Mouse (Mus musculus): ENCODE measurements around the gene Wtap. TPM values are rescaled to one million over a fixed set of nuclear protein-coding genes. Genes with fewer than 3 reads are reported as not detected.
"Not testable (repeated sequence)": the region's sequence is repeated elsewhere in the genome, so short reads cannot be mapped to it uniquely, and the experiment has no call there.

The Wtap gene
- total RNA-seq, 2 experiments from 2014 or later: 35.3 to 42.6 TPM

DNA sequence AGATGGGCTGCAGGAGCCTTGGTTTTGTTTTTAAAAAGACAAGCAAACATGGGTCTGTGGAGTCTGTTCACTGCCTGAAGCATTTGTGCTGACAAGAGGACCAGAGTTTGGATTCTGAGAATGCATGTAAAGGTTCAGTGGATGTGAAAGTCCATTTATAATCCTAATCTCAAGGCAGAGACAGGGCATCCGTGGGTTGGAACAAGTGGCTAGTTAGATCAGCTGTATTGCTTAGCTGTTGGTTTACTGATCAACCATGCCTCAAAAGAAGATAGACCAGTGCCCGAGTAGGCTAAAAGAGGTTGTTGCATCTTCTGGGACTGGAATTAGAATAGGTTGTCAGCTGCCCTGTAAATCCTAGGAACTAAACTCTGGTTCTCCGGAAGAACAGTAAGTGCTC lies 30.5 kb downstream of the Wtap start:
- no peak for DNase-seq

DNA sequence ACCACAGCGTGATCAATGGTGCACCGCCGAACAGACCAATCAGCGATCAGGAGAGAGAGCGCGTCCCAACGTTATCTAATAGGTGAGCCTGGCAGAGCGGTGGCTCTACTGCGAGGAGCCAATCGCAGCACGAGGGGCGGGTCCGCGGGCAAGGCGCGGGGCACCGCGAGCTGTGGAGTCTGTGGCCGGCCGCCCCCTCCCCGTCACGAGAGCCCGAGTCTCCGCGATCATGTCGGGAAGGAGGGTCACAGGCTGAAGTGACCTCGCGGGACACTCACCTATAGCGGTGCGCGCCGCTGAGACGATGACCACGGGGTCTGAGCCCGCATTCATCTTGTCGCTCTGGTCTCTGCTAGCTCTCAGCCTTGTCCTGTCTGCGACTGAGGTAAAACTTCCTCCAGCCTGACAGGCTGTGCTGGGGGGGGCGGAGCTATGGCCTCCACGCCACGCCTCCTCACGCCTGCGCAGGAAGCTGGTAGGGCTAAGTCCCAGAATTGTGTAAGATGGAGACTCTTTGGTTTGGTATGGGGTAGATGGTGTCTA lies 33.6 kb downstream of the Wtap start, which contains the start of gene Acat2:
Gene Acat2, minus strand, starts transcription at position 417 of the 543 bp plus-strand sequence.
- peak; percentile 90 for DNase-seq

DNA sequence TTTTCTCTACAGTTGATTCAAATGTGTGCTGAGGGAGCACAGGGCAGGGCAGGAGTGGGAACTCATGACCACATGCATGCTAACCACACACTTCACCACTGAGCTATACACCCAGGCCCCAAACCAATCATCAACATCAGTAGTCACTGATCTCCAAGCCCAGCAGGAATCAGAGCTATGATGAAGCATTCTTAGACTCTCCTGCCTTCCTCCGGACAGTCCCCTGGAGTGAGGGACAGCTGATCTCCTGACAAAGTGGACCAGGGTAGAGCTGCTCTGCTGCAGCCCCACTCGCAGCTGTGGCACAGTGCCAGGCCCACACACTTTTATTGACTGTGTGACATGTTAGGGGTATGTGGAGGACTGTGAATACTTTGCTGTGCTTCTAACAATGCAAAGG lies 34.6 kb downstream of the Wtap start:
- not testable (repeated sequence) for DNase-seq

DNA sequence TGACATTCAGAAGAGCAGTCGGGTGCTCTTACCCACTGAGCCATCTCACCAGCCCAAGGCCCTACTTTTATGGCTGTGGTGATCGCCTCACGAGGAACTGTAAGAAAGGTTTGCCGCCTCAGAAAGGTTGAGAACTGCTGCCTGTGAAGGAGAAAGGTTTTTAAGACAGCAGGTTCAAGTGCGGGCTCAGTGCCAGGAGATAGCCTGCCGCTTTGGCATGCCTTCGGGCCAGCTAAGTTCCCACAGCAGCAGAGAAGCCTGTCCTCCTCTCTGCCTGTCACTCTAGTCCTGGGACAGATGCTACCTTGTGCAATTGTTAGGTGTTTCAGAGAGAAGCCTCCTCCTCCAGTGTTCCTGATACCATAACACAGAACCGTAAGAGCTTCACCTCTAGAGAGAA lies 37.3 kb downstream of the Wtap start:
- DNase-seq: no peak

DNA sequence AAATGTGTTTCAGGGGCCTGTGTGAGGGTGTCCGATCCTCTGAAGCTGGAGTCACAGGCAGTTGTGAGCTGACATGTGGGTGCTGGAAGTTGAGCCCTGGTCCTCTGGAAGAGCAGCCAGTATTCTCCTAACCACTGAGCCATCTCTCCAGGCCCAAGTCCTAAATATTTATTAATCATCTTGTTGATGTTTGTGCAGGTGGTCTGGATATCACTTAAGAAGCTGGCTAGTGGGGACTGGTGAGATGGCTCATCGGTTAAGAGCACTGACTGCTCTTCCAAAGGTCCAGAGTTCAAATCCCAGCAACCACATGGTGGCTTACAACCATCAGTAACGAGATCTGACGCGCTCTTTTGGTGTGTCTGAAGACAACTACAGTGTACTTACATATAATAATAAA lies 44.3 kb downstream of the Wtap start:
- no peak for DNase-seq

DNA sequence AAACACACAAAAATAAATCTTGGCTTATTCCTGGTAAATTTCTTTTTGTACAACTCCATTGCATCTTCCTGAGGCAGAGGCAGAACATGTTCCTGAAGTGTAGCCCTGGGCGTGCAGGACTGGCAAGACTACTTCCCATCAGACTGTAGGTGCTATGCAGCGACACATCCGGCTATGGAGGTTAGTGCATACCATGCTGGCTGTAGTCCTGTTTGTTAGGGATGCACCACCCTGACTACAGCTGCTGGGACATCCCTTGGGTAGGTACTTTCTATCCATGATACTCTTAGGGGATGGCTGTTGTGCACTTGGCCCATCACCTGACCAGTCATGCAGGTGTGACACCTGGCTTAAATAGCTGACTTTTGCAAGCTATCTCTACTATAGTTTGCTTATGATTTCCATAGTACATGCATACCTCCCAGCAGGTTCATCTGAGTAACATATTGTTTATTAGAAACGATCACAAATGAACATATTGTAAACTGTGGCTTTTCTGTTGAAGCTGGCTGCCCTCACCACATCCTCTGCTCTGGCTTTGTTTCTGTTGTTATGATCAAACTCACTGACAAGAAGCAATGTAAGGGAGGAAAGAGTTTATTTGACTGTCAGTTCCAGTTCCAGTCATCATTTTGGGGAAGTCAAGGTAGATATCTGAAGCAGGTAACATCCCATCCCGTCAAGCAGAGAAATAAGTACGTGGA lies 51.4 kb downstream of the Wtap start:
- no peak for DNase-seq

DNA sequence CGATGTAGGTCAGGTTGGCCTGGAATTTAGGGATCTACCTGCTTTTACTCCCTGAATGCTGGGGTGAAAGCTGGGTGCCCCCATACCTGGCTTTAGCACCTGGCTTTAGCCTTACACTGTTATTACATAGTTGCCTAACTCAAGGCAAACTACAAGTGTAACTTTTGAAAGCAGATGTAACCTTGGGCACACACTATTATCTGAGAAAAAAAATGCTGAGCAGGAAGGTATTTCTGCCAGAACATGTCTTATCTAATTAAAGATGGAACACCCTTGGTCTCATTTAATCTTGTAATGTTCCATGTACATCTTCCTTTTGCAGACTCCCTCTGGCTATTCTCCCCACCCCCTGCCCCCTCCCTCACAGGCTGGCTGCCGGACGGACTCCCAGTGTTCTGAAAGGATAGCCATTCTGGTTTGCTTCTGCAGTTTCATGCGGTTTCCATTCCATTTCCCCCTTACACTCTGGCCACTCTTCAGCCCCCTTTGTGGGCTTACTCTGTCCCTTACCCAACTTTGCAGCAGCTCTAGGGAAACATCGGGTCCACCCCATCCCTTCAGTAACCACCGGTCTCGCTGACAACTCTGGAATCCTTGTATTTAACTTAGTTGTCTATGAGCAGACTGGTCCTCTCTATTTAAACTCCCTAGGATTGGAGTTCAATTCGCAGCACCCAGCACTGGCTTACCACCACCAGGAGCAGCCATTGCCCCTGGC lies 52.3 kb downstream of the Wtap start:
- no peak for DNase-seq

DNA sequence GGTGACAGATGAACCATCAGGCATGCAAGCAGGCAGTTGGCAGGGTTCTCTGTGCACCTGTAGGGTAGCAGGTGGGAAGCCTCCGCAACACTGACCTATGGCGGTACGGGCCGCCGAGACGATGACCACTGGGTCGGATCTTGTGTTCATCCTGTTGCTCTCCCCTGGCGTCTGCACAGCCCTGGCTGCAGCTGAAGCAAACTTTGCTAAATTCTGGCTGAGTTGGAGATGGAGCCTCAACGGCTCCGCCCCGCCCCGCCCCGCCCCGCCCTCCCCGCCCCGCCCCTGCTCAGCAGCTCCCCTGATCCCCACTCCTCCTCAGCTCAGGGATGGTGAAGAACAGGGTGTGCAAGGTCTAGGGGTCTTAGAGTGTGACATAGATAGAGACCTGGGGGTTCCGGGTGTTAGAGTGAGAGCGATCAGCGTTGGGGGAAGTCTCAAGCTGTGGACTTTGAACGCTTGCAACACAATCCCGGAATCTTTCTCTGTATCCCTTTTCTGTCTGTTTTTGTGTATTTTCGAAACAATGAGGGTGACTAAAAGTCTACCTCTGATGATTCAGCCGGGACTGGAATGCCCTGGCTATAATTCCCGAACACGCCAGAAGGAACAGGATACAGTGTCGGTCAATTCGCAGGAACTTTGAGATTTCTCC lies 53.7 kb downstream of the Wtap start, which contains the start of gene Acat3:
Gene Acat3, minus strand, starts transcription at position 450 of the 655 bp plus-strand sequence.
- DNase-seq: no peak

DNA sequence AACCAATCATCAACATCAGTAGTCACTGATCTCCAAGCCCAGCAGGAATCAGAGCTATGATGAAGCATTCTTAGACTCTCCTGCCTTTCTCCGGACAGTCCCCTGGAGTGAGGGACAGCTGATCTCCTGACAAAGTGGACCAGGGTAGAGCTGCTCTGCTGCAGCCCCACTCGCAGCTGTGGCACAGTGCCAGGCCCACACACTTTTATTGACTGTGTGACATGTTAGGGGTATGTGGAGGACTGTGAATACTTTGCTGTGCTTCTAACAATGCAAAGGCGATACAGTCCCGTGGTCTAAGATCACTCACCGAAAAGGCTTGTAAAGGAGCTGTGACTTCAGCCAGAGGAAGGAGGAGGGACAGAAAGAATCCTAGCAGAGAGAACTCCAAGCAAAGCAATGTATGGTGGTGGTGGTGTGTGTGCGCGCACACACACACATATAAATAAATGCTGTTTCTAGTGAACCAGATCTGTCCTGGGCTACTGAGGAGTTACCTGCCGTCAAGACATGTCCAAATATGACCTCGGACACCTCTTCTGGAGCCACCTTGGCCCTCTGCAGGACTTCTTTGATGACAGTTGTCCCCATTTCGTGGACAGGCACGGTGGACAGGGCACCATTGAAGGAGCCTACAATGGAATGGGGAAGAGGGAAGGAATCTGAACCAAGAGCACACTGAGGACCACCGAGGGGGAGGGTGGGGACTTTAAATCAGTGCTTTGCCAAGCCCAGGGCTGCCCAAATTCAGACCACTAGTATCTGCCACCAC lies 54.4 kb downstream of the Wtap start:
- not testable (repeated sequence) for DNase-seq

DNA sequence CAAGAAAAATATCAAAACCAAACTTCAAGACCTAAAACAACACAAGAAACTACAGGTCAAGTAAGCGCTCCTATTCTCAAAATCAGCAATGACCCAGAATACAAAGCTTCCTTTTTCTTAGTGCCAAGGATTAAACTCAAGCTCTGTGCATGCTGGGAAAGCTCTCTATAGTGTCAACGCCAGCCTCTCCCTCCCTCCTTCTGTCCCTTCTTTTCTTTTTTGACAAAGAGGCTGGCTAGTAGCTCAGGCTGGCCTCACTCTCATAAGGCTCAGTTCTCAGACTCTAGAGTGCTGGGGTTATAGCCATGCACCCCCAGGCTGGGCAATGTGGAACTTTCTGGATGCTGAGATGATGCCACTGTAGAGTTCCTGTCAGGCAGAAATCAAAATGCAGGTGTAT lies 55.9 kb downstream of the Wtap start:
- DNase-seq: no peak

DNA sequence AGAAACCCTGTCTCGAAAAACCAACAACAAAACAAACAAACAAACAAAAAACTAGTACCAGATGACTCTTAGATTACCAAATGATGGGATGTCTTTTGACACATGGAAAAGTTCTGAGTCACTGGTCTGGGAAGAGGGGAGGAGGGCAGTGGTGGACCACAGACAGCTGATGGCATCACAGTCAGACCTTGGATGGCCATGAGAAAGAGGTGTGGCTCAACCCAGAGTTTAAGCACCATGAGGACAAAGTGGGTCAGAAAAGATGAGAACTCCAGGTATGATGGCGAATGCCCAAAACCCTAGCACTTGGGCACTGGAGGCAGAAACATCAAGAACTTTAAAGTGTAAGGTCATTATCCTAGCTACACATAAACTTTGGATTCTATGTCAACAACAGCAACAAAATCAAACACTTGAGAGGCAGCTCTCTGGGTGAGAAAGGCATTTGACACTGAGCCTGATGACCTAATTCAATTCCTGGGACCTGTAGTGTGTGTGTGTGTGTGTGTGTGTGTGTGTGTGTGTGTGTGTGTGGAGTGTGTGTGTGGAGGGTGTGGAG lies 56.5 kb downstream of the Wtap start:
- DNase-seq: no peak

DNA sequence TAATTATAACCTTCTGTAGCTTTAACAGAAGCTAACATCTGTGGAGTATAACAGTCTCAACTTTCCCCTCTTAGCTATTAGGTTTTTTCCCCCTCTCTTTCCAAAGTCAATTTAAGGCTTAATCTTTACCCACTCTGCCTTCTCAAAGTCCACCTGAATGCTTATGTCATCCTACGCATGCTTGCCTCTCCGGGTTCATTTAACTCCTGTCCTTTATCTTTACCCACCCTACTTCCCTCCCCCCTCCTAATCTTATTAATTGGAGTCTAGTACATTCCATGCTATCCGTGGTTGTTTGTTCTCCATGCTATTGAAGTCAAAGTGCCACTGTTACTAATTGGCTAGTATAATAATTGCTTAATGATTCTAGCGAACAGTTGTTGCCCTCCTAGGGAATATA lies 58.2 kb downstream of the Wtap start:
- DNase-seq: no peak

DNA sequence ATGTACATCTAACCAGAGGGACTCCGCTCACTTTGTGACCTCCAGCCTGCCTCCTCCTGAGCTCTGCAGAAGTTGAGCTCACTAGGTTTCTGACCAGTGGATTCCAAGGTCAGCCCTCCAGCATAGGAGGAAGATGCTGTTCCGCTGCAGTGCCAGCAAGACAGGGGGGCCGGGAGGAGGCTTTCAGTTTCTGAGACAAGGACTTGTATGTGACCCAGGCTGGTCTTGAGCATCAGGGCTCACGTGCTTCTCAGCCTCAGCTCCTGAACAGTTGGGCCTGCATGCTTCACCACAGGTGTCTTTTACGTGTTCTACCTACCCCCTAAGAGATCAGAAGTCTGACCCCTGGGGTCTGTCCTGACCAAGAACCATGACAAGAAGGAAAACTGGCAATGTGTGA lies 62.4 kb downstream of the Wtap start:
- DNase-seq: not testable (repeated sequence)

DNA sequence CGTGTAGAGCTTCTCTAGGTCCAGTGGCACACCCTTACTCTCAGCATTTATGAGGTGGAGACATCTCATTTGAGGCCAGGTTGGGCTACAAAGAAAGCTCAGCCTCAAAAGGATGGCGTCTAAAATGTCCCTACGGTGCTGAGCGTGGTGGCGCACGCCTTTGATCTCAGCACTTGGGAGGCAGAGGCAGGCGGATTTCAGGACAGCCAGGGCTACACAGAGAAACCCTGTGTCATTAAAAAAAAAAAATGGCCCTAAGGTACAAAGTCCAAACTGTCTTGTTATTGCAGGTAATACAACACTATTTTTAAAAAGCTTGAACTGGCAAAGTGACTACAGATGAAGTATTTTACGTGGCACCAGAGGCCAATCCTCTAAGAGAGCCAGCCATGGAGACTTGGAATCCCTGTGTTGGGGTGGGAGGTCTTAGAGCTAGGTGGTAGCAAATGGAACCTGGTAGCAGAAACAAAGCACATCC lies 68.2 kb downstream of the Wtap start:
- no peak for DNase-seq

DNA sequence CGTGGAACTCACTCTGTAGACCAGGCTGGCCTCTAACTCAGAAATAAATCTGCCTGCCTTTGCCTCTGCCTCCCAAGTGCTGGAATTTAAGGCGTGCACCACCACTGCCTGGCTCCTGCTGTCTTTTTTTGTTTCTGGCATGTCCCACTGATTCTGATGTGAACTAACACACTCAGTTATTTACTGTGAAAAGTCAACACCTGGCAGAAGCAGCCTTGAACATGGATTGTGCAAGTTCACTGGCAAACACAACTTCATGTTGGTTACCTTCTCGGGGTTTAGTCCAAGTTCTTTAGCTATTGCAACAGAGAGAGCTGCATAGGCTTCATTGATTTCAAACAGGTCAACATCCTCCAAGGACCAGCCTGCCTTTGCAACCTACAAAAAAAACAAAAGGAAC lies 69.0 kb downstream of the Wtap start:
- DNase-seq: no peak

DNA sequence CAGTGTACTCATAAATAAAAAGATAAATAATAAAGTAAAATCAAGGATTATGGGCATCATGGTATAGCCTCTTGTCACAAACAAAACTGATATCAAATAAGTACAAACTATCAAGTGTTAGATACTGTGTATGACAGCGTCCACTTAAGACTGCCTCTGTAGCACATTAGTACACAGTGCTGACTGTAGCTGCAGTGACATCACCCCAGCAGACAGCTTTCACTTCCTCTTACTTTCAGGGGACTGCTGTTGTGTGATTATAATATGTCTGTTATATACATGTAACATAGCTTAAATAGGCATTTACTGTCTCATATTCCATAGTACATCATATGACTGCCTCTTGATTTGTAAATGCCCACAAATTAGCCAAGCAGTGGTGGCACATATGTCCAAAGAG lies 72.9 kb downstream of the Wtap start:
- DNase-seq: no peak

Other genes starting within 250 kb of the Wtap start
- gene Igf2r, start 224.5 kb downstream of the Wtap start, total RNA-seq (2021): 100 to 1,000 TPM in 1 of 2 experiments, 10 to 100 TPM in 1; 92.0 to 114 TPM
- under 1 TPM; 0.59 to 0.72 TPM for gene Mas1, start 126.0 kb downstream of the Wtap start, total RNA-seq (2021)
- 1 to 10 TPM; 1.8 to 2.3 TPM for gene Mrgprh, start 118.1 kb downstream of the Wtap start, total RNA-seq (2021)
- under 1 TPM; 0.20 to 0.26 TPM for gene Pnldc1, start 83.9 kb downstream of the Wtap start, total RNA-seq (2021)
- 100 to 1,000 TPM; 238 to 250 TPM for gene Tcp1, start 78.5 kb downstream of the Wtap start, total RNA-seq (2021)
- 10 to 100 TPM; 81.3 to 85.7 TPM for gene Mrpl18, start 77.8 kb downstream of the Wtap start, total RNA-seq (2021)
- under 1 TPM in 1 of 2 experiments, not detected in 1; 0.33 TPM for gene Acat3, start 53.6 kb downstream of the Wtap start, total RNA-seq (2021)
- gene Acat2, start 33.4 kb downstream of the Wtap start, total RNA-seq (2021): 10 to 100 TPM; 11.8 to 12.0 TPM
- gene Sod2, start 12.7 kb upstream of the Wtap start, total RNA-seq (2021): 100 to 1,000 TPM; 245 to 294 TPM
- gene Gpr31b, start 58.1 kb upstream of the Wtap start, total RNA-seq (2021): not detected
- gene Tcp10b, start 66.9 kb upstream of the Wtap start, total RNA-seq (2021): under 1 TPM; 0.26 to 0.61 TPM
- gene Unc93a, start 137.6 kb upstream of the Wtap start, total RNA-seq (2021): under 1 TPM in 1 of 2 experiments, not detected in 1; 0.14 TPM
- not detected for gene Smok2a, start 227.0 kb upstream of the Wtap start, total RNA-seq (2021)
- not detected for gene Smok2b, start 236.1 kb upstream of the Wtap start, total RNA-seq (2021)

All from gastrocnemius, postnatal 10 days (tissue).